Mouse (Mus musculus): ENCODE results near the gene Bri3.
"Not testable (repeated sequence)": the region's sequence is repeated elsewhere in the genome, so short reads cannot be mapped to it uniquely, and the experiment has no call there.

Gene Bri3

GRCm38 (mm10) chr5:144294908-144295307 lies 50.7 kb downstream of the Bri3 start:
- no peak for DNase-seq (ENCODE audit: low spot score in 2 of 2)

DNA sequence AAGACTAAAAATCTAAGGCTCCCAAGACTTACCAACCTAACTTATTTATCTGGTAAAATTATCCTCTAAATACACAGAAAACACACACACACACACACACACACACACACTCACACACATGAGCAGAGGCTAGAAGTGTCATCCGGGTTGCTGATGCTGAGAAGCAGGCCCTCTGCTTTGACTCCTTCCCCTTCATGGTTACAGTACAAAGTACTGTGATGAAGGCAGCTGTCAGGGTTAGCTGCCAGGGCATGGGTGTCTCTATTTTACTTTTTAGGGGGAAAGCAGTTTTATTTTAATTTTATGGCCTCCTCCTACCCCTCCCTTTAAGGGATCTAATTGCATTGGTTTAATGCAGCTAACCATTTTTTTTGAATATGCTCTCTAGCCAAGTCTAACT lies 51.1 kb downstream of the Bri3 start:
- no peak for DNase-seq (ENCODE audit: low spot score in 2 of 2)

DNA sequence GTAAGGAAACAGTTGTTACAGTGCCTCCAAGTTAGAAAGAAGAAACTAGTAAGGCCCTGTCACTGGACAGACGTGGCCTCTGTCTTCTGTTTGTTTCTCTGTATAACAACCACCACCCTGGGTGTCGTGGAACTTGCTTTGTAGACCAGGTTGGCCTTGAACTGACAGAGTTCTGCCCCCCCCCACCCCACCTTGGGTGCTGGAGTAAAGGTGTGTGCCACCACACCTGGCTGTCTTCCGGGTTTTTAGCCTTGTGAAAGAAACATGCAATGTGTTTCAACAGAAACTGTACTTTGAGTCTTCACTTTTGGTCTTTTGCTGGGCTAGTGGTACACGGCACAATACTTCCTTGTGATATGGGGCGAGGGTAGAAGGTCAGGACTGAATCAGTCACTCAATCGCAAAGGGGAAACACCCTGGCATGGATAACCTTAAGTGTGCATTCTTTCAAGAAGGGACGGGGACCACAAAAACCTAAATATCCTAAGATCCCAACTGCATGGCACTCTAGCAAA lies 51.9 kb downstream of the Bri3 start:
- DNase-seq (ENCODE audit: low spot score in 2 of 2), result no peak

DNA sequence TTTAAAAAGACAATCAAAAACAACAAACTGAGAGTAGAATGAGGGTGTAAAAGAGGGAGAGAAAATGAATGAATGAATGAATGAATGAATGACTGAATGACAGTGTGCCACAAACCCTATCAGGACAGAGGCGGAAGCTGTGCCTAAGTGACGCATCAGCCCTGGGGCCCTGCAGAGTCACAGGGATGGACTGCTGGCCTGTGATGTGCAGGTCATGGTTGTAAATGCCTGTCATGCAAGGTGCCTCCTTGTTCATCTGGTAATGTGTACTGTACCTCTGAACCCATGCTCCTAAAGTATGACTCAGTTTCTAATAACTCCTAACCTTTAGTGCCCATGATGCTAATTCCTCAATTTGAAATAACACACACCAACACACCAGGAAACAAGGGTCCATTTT lies 58.8 kb downstream of the Bri3 start:
- no peak for DNase-seq (ENCODE audit: low spot score in 2 of 2)

DNA sequence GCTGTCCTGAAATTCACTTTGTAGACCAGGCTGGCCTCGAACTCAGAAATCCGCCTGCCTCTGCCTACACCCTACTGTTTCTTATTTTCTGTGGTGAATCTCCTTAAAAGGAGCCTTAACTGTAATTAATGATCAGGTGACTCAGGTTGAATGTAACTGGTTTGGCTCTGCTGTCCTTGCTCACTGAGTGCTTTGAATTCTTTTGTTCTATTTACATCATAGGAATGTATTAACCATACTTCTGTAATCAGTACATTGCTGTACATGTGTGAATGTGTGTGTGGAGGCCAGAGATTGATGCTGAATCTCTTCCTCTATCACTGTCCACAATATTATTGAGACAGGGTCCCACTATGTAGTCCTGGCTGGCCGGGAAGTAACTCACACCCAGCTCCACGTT lies 64.7 kb downstream of the Bri3 start:
- DNase-seq (ENCODE audit: low spot score in 2 of 2), result no peak

GRCm38 (mm10) chr5:144312183-144312582 lies 67.9 kb downstream of the Bri3 start:
- DNase-seq (ENCODE audit: low spot score in 2 of 2), result no peak

GRCm38 (mm10) chr5:144313335-144313734 lies 69.1 kb downstream of the Bri3 start:
- no peak for DNase-seq (ENCODE audit: low spot score in 2 of 2)

DNA sequence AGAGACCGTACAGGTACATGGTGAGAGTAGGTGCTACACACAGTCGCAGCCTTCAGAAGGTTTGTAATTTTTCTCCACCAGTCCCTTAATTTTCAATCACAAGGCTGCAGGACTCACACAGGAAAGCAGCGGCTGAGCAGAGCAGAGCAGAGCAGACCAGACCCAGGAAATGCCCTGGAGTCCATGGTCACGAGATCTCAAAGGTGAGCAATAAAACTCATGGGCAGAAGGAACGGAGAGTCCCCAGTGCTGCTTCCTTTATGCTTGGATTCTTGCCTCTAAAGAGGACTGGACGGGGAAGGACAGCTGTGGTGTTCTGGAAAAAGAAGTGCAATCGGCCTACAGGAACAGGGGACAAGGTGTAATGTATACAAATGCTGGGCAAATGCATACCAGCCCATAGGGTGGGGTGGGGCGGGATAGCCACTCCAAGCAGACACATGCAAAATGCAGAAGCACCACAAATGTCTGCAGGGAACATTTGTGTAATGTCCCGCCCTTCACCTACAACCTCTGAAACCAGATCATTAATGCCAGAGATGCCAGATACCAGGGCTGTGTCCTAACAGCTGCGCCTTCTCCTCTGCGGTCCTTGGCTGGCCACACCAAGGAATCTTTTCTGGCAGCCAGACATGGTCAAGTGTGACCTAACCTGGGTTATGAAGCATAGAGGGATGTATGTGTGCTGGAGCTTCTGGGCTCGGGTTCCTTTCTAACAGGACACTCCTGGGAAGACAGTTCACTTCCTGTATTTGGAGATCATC lies 70.7 kb downstream of the Bri3 start:
- no peak for DNase-seq (ENCODE audit: low spot score in 2 of 2)

DNA sequence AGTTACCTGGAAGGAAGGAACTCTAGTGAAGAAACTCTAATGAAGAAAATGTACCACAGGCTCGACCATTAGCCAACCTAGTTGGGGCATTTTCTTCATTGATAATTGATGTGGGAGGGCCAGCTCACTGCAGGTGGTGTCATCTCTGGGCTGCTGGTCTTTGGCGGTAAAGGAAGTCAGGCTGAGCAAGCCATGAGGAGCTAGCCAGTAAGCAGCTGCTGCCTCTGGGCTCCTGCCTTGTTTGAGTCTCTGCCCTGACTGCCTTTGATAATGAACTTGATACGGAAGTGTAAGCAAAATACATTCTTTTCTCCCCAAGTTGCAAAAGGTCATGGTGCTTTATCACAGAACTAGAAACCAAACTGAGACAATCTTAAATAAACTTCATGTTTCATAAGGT lies 72.2 kb downstream of the Bri3 start:
- no peak for DNase-seq (ENCODE audit: low spot score in 2 of 2)

DNA sequence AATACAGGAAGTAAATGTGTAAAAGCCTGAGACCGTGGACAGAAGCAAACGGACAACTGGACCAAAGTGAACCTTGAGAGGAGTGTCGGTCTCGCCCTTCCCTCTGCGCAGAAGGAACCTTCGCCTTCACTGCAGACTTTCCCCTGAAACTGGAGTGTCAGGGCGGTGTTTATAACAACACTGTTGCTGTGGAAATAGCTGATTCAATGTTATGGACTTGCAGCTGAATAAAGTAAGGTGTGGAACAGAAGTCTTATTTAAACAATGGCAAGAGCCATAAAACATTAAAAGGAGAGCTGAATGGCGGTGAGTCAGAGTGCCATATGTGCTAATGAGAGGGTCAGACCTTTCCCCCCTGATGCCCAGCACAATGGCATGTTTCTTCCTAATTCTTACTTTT lies 73.2 kb downstream of the Bri3 start:
- DNase-seq (ENCODE audit: low spot score in 2 of 2), result no peak

DNA sequence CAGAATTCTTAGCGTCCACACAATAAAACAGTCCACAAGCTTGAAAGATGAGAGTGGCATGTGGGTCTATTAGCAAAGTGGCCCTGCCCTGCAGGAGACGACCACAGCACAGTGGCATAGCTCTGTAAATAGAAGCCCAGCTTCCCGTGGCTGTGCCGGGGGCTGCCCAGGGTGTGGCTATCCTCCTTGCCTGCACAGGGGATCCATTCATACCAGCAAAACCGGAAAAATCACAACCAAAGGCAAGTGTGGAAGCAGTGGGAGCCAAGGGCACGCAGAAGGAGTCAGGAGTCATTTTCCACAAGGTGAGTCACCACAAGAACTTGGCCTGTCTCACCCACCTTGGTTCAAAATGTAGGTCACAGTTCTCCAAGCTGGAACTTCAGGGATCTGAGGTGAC lies 74.0 kb downstream of the Bri3 start:
- no peak for DNase-seq (ENCODE audit: low spot score in 2 of 2)

DNA sequence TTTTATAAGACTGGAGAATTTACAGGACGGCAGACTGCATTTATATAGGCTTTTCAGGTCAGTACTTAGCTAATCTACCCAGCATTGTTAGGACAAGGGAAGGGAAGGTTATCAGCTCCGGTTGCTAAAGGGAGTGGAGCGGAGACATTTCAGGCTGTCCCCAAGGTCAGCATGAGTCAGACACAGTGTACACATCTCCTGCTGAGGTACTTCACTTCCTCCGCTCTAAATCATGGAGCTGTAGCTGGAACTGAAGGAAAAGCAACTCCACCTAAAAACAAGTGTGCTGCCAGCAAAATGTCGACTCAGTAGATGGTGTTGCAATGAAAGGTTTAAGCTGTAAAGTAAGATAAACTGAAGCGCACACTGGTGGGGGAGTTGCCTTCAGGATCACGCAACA lies 77.4 kb downstream of the Bri3 start:
- no peak for DNase-seq (ENCODE audit: low spot score in 2 of 2)

DNA sequence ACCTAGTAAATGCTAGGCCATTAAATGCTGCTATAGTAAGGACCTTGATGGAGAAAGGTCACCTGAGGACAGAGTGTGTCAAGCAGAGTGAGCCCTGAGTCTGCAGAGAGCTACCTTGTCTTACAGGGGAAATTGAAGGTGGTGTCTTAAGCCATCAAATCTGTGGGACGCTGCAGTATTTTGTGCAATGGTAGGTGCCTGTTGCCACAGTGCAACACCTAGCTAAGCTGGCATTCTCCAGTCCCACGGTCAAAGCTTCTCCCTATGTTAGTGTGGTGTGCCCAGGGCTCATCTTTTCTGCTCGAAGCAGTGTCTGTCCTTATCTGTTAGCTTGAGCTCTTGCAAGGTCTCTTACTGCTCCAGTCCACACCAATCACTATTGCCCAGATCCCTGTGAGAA lies 78.5 kb downstream of the Bri3 start:
- no peak for DNase-seq (ENCODE audit: low spot score in 2 of 2)

DNA sequence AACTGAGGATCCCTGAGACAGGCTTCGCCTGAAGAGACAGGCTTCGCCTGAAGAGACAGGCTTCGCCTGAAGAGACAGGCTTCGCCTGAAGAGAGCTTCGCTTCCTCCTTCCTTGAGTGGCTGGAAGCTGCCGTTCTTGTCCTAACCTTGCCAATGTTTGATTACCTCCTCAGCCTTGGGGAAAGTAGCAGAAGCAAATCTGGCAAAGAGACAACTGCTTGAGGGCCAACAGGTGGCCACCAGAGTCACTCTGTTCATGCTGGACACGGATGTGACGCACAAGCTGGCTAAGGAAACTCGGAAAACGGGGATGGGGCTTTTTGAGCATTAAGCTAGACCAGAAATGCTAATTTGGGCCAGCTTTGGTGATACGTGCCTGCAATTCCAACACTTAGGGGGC lies 89.8 kb downstream of the Bri3 start:
- DNase-seq (ENCODE audit: low spot score in 2 of 2), result no peak

DNA sequence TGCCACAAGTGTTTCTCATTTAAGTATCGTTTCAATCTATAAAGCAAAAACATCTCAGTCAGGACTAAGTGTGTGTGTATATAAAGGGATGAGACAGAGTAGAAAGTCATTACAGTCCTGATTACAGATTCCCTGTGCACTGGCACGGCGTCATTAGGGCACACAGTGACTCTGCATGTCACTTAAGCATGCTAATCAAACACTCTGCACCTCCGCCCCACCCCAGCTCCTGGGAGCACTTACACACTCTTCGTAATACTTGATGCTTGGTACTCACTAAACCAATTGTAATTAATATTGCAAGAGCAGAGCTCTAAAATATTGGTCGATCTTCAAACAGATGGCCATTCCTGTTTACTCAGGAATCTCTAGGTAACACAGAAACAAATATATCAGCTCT lies 91.1 kb downstream of the Bri3 start:
- not testable (repeated sequence) for DNase-seq (ENCODE audit: low spot score in 2 of 2)

- DNase-seq (ENCODE audit: low spot score in 2 of 2), result no peak
These were observed 94.5 kb downstream of the Bri3 start for GRCm38 (mm10) chr5:144338787-144339186.

DNA sequence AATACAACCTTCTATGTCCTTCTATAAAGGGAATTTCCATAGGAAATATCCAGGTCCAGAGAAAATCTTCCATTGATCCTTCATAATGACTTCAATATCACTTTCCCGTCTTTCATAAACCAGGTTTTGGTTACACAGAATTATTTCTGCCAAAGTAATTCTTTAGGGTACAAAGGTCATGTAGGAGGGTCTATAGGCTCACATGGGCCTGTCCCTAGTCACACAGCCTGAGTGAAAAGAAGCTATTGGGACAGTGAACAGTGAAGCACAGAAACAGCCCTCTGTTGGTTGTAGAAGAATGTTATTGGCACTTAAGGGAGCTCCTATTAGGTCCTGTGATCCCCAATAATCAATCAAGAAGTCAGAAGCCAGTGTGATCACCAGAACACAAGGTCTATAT lies 96.8 kb downstream of the Bri3 start:
- no peak for DNase-seq (ENCODE audit: low spot score in 2 of 2)

DNA sequence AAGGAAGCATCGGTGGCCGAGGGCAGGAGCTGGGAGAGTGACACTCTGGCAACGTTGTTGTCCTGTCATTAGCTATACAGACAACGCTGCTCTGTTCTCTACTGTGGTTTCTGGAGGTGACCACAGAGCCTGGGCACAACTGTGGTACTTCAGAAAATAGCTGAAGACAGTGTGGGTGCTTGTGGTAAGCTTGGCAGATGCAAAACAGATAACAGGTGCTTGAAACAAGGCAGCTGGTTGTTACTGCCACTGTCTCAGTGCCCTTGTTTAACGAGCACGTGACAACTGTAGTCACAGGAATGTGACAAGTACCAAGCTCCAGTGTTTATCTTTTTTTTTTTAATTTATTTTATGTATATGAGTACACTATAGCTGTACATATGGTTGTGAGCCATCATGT lies 100.4 kb downstream of the Bri3 start:
- no peak for DNase-seq (ENCODE audit: low spot score in 2 of 2)

GRCm38 (mm10) chr5:144351185-144351584 lies 106.9 kb downstream of the Bri3 start:
- DNase-seq (ENCODE audit: low spot score in 2 of 2), result no peak

DNA sequence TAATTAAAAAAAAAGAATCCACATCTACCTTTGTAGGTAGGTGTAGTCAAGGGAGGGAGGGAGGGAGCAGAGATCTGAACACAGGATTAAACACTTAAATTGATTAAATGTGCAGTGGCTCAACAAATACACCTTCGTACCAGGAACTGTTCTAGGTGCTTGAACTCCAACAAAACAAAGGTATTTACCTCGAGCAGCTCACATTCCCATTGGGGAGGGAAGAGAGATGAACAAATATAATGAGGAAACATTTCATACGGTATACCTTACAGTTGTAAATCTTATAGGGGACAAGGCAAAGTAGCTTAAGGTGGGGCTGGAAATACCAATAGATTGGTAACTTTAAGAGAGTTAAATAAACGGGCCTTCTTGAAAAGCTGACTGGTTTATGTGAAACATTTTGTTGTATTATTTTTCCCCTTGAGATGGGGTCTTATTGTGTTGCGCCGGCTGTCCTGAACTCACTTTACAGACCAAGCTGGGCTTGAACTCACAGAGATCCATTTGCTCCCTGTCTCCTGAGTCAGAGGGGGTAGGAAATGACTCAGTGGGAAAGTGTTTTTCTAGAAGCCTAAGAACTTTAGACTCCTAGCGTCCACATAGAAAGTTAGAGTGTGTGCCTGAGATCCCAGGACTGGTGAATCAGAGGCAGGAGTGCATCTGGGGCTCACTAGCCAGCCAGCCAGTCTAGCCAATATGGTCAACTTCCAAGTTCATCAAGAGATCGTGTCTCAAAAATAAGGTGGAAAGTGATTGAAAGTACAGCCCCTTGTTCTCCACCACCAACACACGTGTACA lies 108.2 kb downstream of the Bri3 start:
- DNase-seq (ENCODE audit: low spot score in 2 of 2), result no peak

DNA sequence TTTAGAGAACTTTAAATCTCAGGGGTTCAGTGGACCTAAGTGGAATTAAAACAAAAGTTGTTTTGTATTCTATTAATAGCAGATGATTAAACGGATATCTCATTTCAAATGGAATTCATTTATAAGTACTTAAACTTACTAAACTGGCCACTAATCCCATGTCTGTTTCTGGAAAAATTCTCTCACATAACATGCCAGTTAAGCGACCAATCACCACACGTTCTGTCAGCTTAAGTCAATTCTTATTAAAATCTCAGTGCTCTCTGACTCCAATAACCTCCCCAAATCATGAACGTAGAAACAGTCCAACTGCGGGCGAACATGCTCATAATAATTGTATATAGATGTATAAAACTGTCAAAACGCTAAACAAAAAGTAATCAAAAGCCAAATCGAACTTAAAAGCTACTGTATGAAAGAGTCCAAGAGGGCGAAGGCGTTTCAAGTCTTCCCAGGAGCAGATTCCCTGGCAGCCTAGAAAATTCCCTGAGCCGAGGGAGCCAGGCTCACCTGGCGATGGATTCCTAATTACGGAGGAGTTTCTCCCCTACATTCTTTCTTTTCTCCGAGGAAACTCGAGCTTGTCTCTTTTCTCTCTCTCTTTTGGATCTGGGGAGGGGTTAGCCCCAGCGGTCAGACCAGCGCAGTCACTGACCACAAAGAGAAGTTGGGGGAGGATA lies 112.7 kb downstream of the Bri3 start:
- no peak for DNase-seq (ENCODE audit: low spot score in 2 of 2)

GRCm38 (mm10) chr5:144357551-144357880 lies 113.3 kb downstream of the Bri3 start:
- DNase-seq (ENCODE audit: low spot score in 2 of 2), result no peak
